Mouse (Mus musculus): ENCODE data around the gene Ism1. TPM values are rescaled to one million over a fixed set of nuclear protein-coding genes. Genes with fewer than 3 reads are reported as not detected.

Ism1 gene
- polyA plus RNA-seq, 1 experiment, result 0.36 TPM

- no peaks in the 10 kb centered on the region for H3K36me3 ChIP-seq (ENCODE audit: control insufficient read depth, insufficient read depth, low read length)
- no peak for TF ChIP-seq CTCF (IDR thresholded peaks at IDR 0.05; ENCODE audit: borderline replicate concordance, control insufficient read depth, extremely low read depth, insufficient read depth, low read length, poor library complexity)
- no peak for TF ChIP-seq POLR2A (IDR thresholded peaks at IDR 0.05; ENCODE audit: control insufficient read depth, extremely low read depth, insufficient read depth, low read length, poor library complexity)
- peaks cover 12% of the 10 kb centered on the region; the same call in 1 of the 2 replicates for H3K27me3 ChIP-seq (ENCODE audit: control insufficient read depth, insufficient read depth, low read length)
- H3K4me3 ChIP-seq (ENCODE audit: control insufficient read depth, insufficient read depth, low read length), result no peak overlapping the region
- 90% methylated on average over 3 of the region's 3 CpGs for WGBS
- peaks cover 8% of the 10 kb centered on the region; the same call in 1 of the 2 replicates for H3K4me1 ChIP-seq (replicated peaks; ENCODE audit: control insufficient read depth, insufficient read depth, low read length)
- no peak overlapping the region for H3K27ac ChIP-seq (ENCODE audit: control insufficient read depth, insufficient read depth, low read length)
- DNase-seq, result no peak
These were observed 4.6 kb downstream of the Ism1 start for GRCm38 (mm10) chr2:139682540-139682939.

- Histone ChIP-seq H3K36me3 (ENCODE audit: control insufficient read depth, insufficient read depth, low read length) (no peaks in the 10 kb centered on the region), H3K4me3 (ENCODE audit: control insufficient read depth, insufficient read depth, low read length) (no peak overlapping the region), H3K27me3 (ENCODE audit: control insufficient read depth, insufficient read depth, low read length) (no peaks in the 10 kb centered on the region), H3K4me1 (replicated peaks; ENCODE audit: control insufficient read depth, insufficient read depth, low read length) (no peaks in the 10 kb centered on the region), H3K27ac (ENCODE audit: control insufficient read depth, insufficient read depth, low read length) (no peak overlapping the region)
- TF ChIP-seq CTCF (IDR thresholded peaks at IDR 0.05; ENCODE audit: borderline replicate concordance, control insufficient read depth, extremely low read depth, insufficient read depth, low read length, poor library complexity) (no peak), POLR2A (IDR thresholded peaks at IDR 0.05; ENCODE audit: control insufficient read depth, extremely low read depth, insufficient read depth, low read length, poor library complexity) (no peak)
- no peak for DNase-seq
- WGBS, result 95% methylated on average over 1 of the region's 1 CpGs
These were observed 11.5 kb downstream of the Ism1 start for GRCm38 (mm10) chr2:139689442-139690003.

- H3K36me3 ChIP-seq (ENCODE audit: control insufficient read depth, insufficient read depth, low read length), result no peaks in the 10 kb centered on the region
- no peak overlapping the region for H3K27ac ChIP-seq (ENCODE audit: control insufficient read depth, insufficient read depth, low read length)
- DNase-seq, result no peak
- TF ChIP-seq POLR2A (IDR thresholded peaks at IDR 0.05; ENCODE audit: control insufficient read depth, extremely low read depth, insufficient read depth, low read length, poor library complexity), result no peak
- no peak for TF ChIP-seq CTCF (IDR thresholded peaks at IDR 0.05; ENCODE audit: borderline replicate concordance, control insufficient read depth, extremely low read depth, insufficient read depth, low read length, poor library complexity)
- H3K4me1 ChIP-seq (replicated peaks; ENCODE audit: control insufficient read depth, insufficient read depth, low read length), result no peaks in the 10 kb centered on the region
- no peaks in the 10 kb centered on the region for H3K27me3 ChIP-seq (ENCODE audit: control insufficient read depth, insufficient read depth, low read length)
- H3K4me3 ChIP-seq (ENCODE audit: control insufficient read depth, insufficient read depth, low read length), result no peak overlapping the region
- WGBS, result 94% methylated on average over 3 of the region's 3 CpGs
These were observed 15.5 kb downstream of the Ism1 start for GRCm38 (mm10) chr2:139693521-139693920.

- TF ChIP-seq POLR2A (IDR thresholded peaks at IDR 0.05; ENCODE audit: control insufficient read depth, extremely low read depth, insufficient read depth, low read length, poor library complexity) (no peak), CTCF (IDR thresholded peaks at IDR 0.05; ENCODE audit: borderline replicate concordance, control insufficient read depth, extremely low read depth, insufficient read depth, low read length, poor library complexity) (no peak)
- no peak overlapping the region for H3K4me3 ChIP-seq (ENCODE audit: control insufficient read depth, insufficient read depth, low read length)
- no peaks in the 10 kb centered on the region for H3K27me3 ChIP-seq (ENCODE audit: control insufficient read depth, insufficient read depth, low read length)
- no peaks in the 10 kb centered on the region for H3K4me1 ChIP-seq (replicated peaks; ENCODE audit: control insufficient read depth, insufficient read depth, low read length)
- WGBS, result 90% methylated on average over 5 of the region's 5 CpGs
- H3K27ac ChIP-seq (ENCODE audit: control insufficient read depth, insufficient read depth, low read length), result no peak overlapping the region
- no peaks in the 10 kb centered on the region for H3K36me3 ChIP-seq (ENCODE audit: control insufficient read depth, insufficient read depth, low read length)
- DNase-seq, result no peak
These were observed 16.7 kb downstream of the Ism1 start for GRCm38 (mm10) chr2:139694638-139695037.

GRCm38 (mm10) chr2:139696578-139696977, 18.6 kb downstream of the Ism1 start:
- 81% methylated on average over 2 of the region's 2 CpGs for WGBS
- H3K36me3 ChIP-seq (ENCODE audit: control insufficient read depth, insufficient read depth, low read length), result no peaks in the 10 kb centered on the region
- H3K27ac ChIP-seq (ENCODE audit: control insufficient read depth, insufficient read depth, low read length), result no peak overlapping the region
- no peaks in the 10 kb centered on the region for H3K27me3 ChIP-seq (ENCODE audit: control insufficient read depth, insufficient read depth, low read length)
- DNase-seq, result no peak
- no peaks in the 10 kb centered on the region for H3K4me1 ChIP-seq (replicated peaks; ENCODE audit: control insufficient read depth, insufficient read depth, low read length)
- TF ChIP-seq CTCF (IDR thresholded peaks at IDR 0.05; ENCODE audit: borderline replicate concordance, control insufficient read depth, extremely low read depth, insufficient read depth, low read length, poor library complexity) (no peak), POLR2A (IDR thresholded peaks at IDR 0.05; ENCODE audit: control insufficient read depth, extremely low read depth, insufficient read depth, low read length, poor library complexity) (no peak)
- no peak overlapping the region for H3K4me3 ChIP-seq (ENCODE audit: control insufficient read depth, insufficient read depth, low read length)

- H3K4me1 ChIP-seq (replicated peaks; ENCODE audit: control insufficient read depth, insufficient read depth, low read length), result no peaks in the 10 kb centered on the region
- H3K27ac ChIP-seq (ENCODE audit: control insufficient read depth, insufficient read depth, low read length), result no peak overlapping the region
- H3K4me3 ChIP-seq (ENCODE audit: control insufficient read depth, insufficient read depth, low read length), result no peak overlapping the region
- no peaks in the 10 kb centered on the region for H3K36me3 ChIP-seq (ENCODE audit: control insufficient read depth, insufficient read depth, low read length)
- no peak for TF ChIP-seq POLR2A (IDR thresholded peaks at IDR 0.05; ENCODE audit: control insufficient read depth, extremely low read depth, insufficient read depth, low read length, poor library complexity)
- TF ChIP-seq CTCF (IDR thresholded peaks at IDR 0.05; ENCODE audit: borderline replicate concordance, control insufficient read depth, extremely low read depth, insufficient read depth, low read length, poor library complexity), result no peak
- DNase-seq, result no peak
- no peaks in the 10 kb centered on the region for H3K27me3 ChIP-seq (ENCODE audit: control insufficient read depth, insufficient read depth, low read length)
- WGBS, result 100% methylated on average over 1 of the region's 1 CpGs
These were observed 22.6 kb downstream of the Ism1 start for GRCm38 (mm10) chr2:139700609-139701008.

- Histone ChIP-seq H3K27me3 (ENCODE audit: control insufficient read depth, insufficient read depth, low read length) (no peaks in the 10 kb centered on the region), H3K36me3 (ENCODE audit: control insufficient read depth, insufficient read depth, low read length) (no peaks in the 10 kb centered on the region), H3K4me3 (ENCODE audit: control insufficient read depth, insufficient read depth, low read length) (no peak overlapping the region), H3K4me1 (replicated peaks; ENCODE audit: control insufficient read depth, insufficient read depth, low read length) (no peaks in the 10 kb centered on the region), H3K27ac (ENCODE audit: control insufficient read depth, insufficient read depth, low read length) (no peak overlapping the region)
- no peak for DNase-seq
- TF ChIP-seq CTCF (IDR thresholded peaks at IDR 0.05; ENCODE audit: borderline replicate concordance, control insufficient read depth, extremely low read depth, insufficient read depth, low read length, poor library complexity), result no peak
- WGBS, result 6% methylated on average over 3 of the region's 3 CpGs
These were observed 27.0 kb downstream of the Ism1 start for GRCm38 (mm10) chr2:139704951-139705350.
